Mouse (Mus musculus): ENCODE measurements around the gene Fxr1.

DNA sequence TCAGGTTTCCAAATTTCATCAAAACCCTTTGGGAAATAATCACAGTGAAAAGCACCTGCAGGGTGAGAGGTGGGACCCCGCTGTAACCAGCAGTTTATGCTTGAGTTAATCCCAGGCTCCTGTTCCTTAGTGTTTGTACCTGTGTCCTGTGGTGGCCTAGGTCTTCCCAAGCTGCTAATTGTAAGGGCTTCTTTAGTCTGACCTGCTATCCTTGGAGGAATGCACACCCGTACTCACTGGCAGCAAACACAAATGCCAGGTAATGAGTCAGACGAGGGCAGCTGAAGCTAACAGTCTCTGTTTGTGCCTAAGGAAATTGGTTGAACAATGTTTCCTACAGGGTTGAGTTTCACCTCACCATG, 25.6 kb upstream of the Fxr1 start:
- no peak for TF ChIP-seq POLR2A (IDR thresholded peaks at IDR 0.05; ENCODE audit: insufficient read depth, low read depth, low read length)
- no peak for TF ChIP-seq CTCF (IDR thresholded peaks at IDR 0.05; ENCODE audit: insufficient read depth, low read depth, low read length)
